Comparison of ENCODE assay signal across 7 mouse cellular contexts in the genomic region with DNA sequence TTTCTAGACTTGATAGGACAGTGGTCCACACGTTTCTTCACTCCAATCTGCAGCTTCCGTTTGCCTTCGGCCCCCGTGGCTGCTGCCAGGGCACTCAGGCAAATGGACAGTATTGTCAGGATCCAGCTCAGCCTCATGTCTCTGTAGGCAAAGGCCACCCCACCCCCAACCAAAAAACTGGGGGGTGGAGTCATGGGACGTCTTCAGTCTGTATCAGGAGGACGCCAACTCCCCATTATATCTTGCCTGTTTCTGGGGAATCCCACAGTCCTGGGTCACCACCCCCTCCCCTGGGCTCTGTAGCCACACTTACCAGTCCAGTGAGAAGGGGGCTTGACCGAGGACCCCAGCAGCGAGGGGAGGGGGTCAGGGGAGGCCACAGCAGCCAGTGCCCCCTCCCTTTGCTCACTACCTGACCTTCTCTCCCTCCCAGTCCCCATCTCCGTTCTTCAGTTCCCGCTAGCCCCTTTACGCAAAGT. TPM values are rescaled to one million over a fixed set of nuclear protein-coding genes. Genes with fewer than 3 reads are reported as not detected.
DNase-seq lines count a peak whose midpoint lies in the region; ATAC-seq lines count a peak whose summit lies in the region.

No protein-coding gene starts in this region.

- H3K9me3 ChIP-seq in embryonic facial prominence, embryonic 12.5 days = no peaks in the 10 kb centered on the region
- H3K9me3 ChIP-seq in liver, embryonic 13.5 days (replicated peaks) = no peaks in the 10 kb centered on the region
- no peaks in the 10 kb centered on the region for H3K9me3 ChIP-seq in stomach, embryonic 16.5 days (replicated peaks; ENCODE audit: control insufficient read depth, low read length)

- peaks cover 36% of the 10 kb centered on the region for H3K36me3 ChIP-seq in embryonic facial prominence, embryonic 12.5 days
- H3K36me3 ChIP-seq in liver, embryonic 13.5 days = peaks cover 43% of the 10 kb centered on the region
- H3K36me3 ChIP-seq in stomach, embryonic 16.5 days (ENCODE audit: control insufficient read depth, insufficient read depth, low read length) = no peaks in the 10 kb centered on the region

- H3K27ac ChIP-seq in embryonic facial prominence, embryonic 12.5 days = peak overlapping the region; percentile 88
- peak overlapping the region; percentile 89 for H3K27ac ChIP-seq in liver, embryonic 13.5 days
- H3K27ac ChIP-seq in stomach, embryonic 16.5 days (ENCODE audit: low read length) = peak overlapping the region; percentile 84

- peak overlapping the region; percentile 64 for H3K4me2 ChIP-seq in embryonic facial prominence, embryonic 12.5 days (replicated peaks)
- peak overlapping the region; percentile 97 for H3K4me2 ChIP-seq in liver, embryonic 13.5 days
- H3K4me2 ChIP-seq in stomach, embryonic 16.5 days (ENCODE audit: low read depth, low read length) = peak overlapping the region; percentile 89

- WGBS in embryonic facial prominence, embryonic 12.5 days = 7% methylated on average over 11 of the region's 11 CpGs
- WGBS in liver, embryonic 13.5 days (ENCODE audit: insufficient replicate concordance) = 3% methylated on average over 11 of the region's 11 CpGs
- 4% methylated on average over 11 of the region's 11 CpGs for WGBS in stomach, embryonic 16.5 days

- DNase-seq in layer of hippocampus, adult 9-11 months = peak; percentile 78
- no peak for DNase-seq in layer of hippocampus, adult 8-10 months (ENCODE audit: low spot score in 2 of 2)
- peak; percentile 71 for DNase-seq in NIH3T3 (ENCODE audit: low read depth)
- DNase-seq in induced T-regulatory cell, adult 2 months (ENCODE audit: low read depth) = peak; percentile 68
- DNase-seq in liver, embryonic 13.5 days = peak; percentile 53

- peak overlapping the region; percentile 63 for H3K4me3 ChIP-seq in embryonic facial prominence, embryonic 12.5 days
- peak overlapping the region; percentile 80 for H3K4me3 ChIP-seq in liver, embryonic 13.5 days (replicated peaks)
- H3K4me3 ChIP-seq in stomach, embryonic 16.5 days (replicated peaks; ENCODE audit: low read length) = peak overlapping the region; percentile 68

- H3K9ac ChIP-seq in embryonic facial prominence, embryonic 12.5 days = peak overlapping the region; percentile 61
- peak overlapping the region; percentile 83 for H3K9ac ChIP-seq in liver, embryonic 13.5 days
- peak overlapping the region; percentile 84 for H3K9ac ChIP-seq in stomach, embryonic 16.5 days (ENCODE audit: low read length)

- H3K4me1 ChIP-seq in embryonic facial prominence, embryonic 12.5 days = peaks cover 39% of the 10 kb centered on the region
- H3K4me1 ChIP-seq in liver, embryonic 13.5 days (replicated peaks) = peaks cover 70% of the 10 kb centered on the region
- H3K4me1 ChIP-seq in stomach, embryonic 16.5 days (ENCODE audit: control insufficient read depth, insufficient read depth, low read length) = peaks cover 39% of the 10 kb centered on the region

- no peak for ATAC-seq in embryonic facial prominence, embryonic 12.5 days (ENCODE audit: insufficient number of reproducible peaks, insufficient read depth, low FRiP score, low TSS enrichment)
- no peak for ATAC-seq in liver, embryonic 13.5 days (ENCODE audit: low read depth)
- ATAC-seq in stomach, embryonic 16.5 days (ENCODE audit: insufficient read depth, low FRiP score) = no peak

- no peaks in the 10 kb centered on the region for H3K27me3 ChIP-seq in embryonic facial prominence, embryonic 12.5 days
- H3K27me3 ChIP-seq in liver, embryonic 13.5 days = no peaks in the 10 kb centered on the region
- no peaks in the 10 kb centered on the region for H3K27me3 ChIP-seq in stomach, embryonic 16.5 days (ENCODE audit: control insufficient read depth, insufficient read depth, low read length)

RNA-seq across cellular contexts. Expression of a gene that starts 1.3 kb away (rescaled TPM):
- total RNA-seq in layer of hippocampus, adult 8-10 months (2022) = 100 to 1,000 TPM in 1 of 4 experiments, 10 to 100 TPM in 3; 63.5 to 104 (median 83.1) TPM
- polyA plus RNA-seq in embryonic facial prominence, embryonic 12.5 days (2016; fragmentation: Nextera tagmentation; extraction: Ambion mirVana) = 76.2 and 77.9 TPM in 2 replicates
- 88.0 and 91.6 TPM in 2 replicates for polyA plus RNA-seq in liver, embryonic 13.5 days (2015; fragmentation: Nextera tagmentation; extraction: Ambion mirVana)
- 153 and 158 TPM in 2 replicates for polyA plus RNA-seq in stomach, embryonic 16.5 days (2015; fragmentation: Nextera tagmentation; extraction: Ambion mirVana)

RNA-seq across cellular contexts. Expression of a gene that starts 2.8 kb away (rescaled TPM):
- 10 to 100 TPM; 13.4 to 19.9 (median 18.0) TPM for total RNA-seq in layer of hippocampus, adult 8-10 months (2022)
- polyA plus RNA-seq in embryonic facial prominence, embryonic 12.5 days (2016; fragmentation: Nextera tagmentation; extraction: Ambion mirVana) = 47.4 and 48.7 TPM in 2 replicates
- 5.6 and 6.3 TPM in 2 replicates for polyA plus RNA-seq in liver, embryonic 13.5 days (2015; fragmentation: Nextera tagmentation; extraction: Ambion mirVana)
- polyA plus RNA-seq in stomach, embryonic 16.5 days (2015; fragmentation: Nextera tagmentation; extraction: Ambion mirVana) = 61.7 and 65.4 TPM in 2 replicates

RNA-seq across cellular contexts. Expression of a gene that starts 4.3 kb away (rescaled TPM):
- total RNA-seq in layer of hippocampus, adult 8-10 months (2022) = 10 to 100 TPM; 55.4 to 81.1 (median 63.5) TPM
- polyA plus RNA-seq in embryonic facial prominence, embryonic 12.5 days (2016; fragmentation: Nextera tagmentation; extraction: Ambion mirVana) = 255 and 291 TPM in 2 replicates
- 73.6 and 81.7 TPM in 2 replicates for polyA plus RNA-seq in liver, embryonic 13.5 days (2015; fragmentation: Nextera tagmentation; extraction: Ambion mirVana)
- polyA plus RNA-seq in stomach, embryonic 16.5 days (2015; fragmentation: Nextera tagmentation; extraction: Ambion mirVana) = 53.7 and 70.6 TPM in 2 replicates

RNA-seq across cellular contexts. Expression of a gene that starts 8.4 kb away (rescaled TPM):
- 10 to 100 TPM; 80.4 to 93.8 (median 90.1) TPM for total RNA-seq in layer of hippocampus, adult 8-10 months (2022)
- 53.3 and 57.5 TPM in 2 replicates for polyA plus RNA-seq in embryonic facial prominence, embryonic 12.5 days (2016; fragmentation: Nextera tagmentation; extraction: Ambion mirVana)
- 13.7 and 16.0 TPM in 2 replicates for polyA plus RNA-seq in liver, embryonic 13.5 days (2015; fragmentation: Nextera tagmentation; extraction: Ambion mirVana)
- 19.0 and 19.7 TPM in 2 replicates for polyA plus RNA-seq in stomach, embryonic 16.5 days (2015; fragmentation: Nextera tagmentation; extraction: Ambion mirVana)

RNA-seq across cellular contexts. Expression of a gene that starts 13.3 kb away (rescaled TPM):
- total RNA-seq in layer of hippocampus, adult 8-10 months (2022) = 10 to 100 TPM; 26.1 to 29.9 (median 29.5) TPM
- 22.5 and 23.1 TPM in 2 replicates for polyA plus RNA-seq in embryonic facial prominence, embryonic 12.5 days (2016; fragmentation: Nextera tagmentation; extraction: Ambion mirVana)
- polyA plus RNA-seq in liver, embryonic 13.5 days (2015; fragmentation: Nextera tagmentation; extraction: Ambion mirVana) = 9.8 and 11.8 TPM in 2 replicates
- polyA plus RNA-seq in stomach, embryonic 16.5 days (2015; fragmentation: Nextera tagmentation; extraction: Ambion mirVana) = 28.8 TPM in 2 replicates

Comparison
In these comparisons a context has a peak if more than half of its experiments do, and no peak if none do; other contexts are left out.
1. DNase-seq: peak in layer of hippocampus, adult 9-11 months (single experiment), NIH3T3 (single experiment), induced T-regulatory cell, adult 2 months (single experiment) and liver, embryonic 13.5 days (single experiment); none in layer of hippocampus, adult 8-10 months (0 of 2).
2. Peak in every context shown above with its lines, with median percentiles within 50 percentile points of each other: H3K27ac ChIP-seq, H3K4me2 ChIP-seq, H3K4me3 ChIP-seq and H3K9ac ChIP-seq.